Mouse (Mus musculus): ENCODE measurements around the gene Dlgap5. TPM values are rescaled to one million over a fixed set of nuclear protein-coding genes. Genes with fewer than 3 reads are reported as not detected.

Gene Dlgap5
- polyA plus RNA-seq, 1 experiment from 2014 or later, result 35.4 TPM

DNA sequence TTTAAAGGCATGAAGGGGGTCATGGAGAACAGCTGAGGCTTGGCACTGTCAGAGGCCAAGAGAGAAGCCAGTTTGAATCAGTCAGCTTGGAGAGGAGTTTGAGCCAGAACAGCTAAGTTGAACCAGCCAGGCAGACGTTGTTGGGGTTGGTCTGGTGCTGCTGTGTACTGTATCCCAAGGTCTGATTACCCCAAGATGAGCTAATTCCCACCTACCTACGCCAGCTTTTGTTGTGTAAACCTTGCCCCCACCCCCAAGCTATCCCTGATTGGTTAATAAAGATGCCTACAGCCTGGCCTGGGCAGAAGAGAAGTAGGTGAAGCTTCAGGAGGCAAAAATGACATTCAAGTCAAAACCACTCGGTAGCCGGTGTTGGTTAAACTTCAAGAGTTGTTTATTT lies 4.3 kb upstream of the Dlgap5 start:
- H3K4me2 ChIP-seq (replicated peaks), result no peak overlapping the region
- peaks cover 5% of the 10 kb centered on the region for H3K4me1 ChIP-seq (replicated peaks)
- H3K9me3 ChIP-seq, result no peaks in the 10 kb centered on the region
- H3K27me3 ChIP-seq (replicated peaks), result no peaks in the 10 kb centered on the region
- H3K36me3 ChIP-seq, result no peaks in the 10 kb centered on the region
- H3K4me3 ChIP-seq (replicated peaks), result no peak overlapping the region
- no peak overlapping the region for H3K27ac ChIP-seq
- 67% methylated on average over 4 of the region's 4 CpGs for WGBS
- no peak for ATAC-seq
- no peak overlapping the region for H3K9ac ChIP-seq

DNA sequence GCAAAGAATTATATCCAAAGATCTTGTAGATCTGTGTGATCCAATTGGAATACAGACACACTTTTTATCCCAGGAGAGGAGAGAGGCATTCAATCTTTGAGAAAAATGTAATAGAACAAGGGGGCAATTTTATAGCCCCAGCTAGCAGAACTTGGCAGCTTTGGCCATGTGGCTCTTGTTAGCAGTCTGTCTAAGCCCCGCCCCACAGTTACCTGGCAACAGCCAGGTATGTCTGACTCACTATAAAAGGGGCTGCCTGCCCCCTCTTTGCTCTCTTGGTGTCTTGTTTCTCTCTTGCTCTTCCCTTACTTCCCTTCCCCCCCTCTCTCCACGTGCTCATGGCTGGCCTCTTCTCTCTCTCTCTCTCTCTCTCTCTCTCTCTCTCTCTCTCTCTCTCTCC lies 3.4 kb upstream of the Dlgap5 start:
- no peak overlapping the region for H3K9ac ChIP-seq
- H3K4me3 ChIP-seq (replicated peaks), result no peak overlapping the region
- no peaks in the 10 kb centered on the region for H3K9me3 ChIP-seq
- ATAC-seq, result no peak
- H3K36me3 ChIP-seq, result no peaks in the 10 kb centered on the region
- H3K27ac ChIP-seq, result no peak overlapping the region
- H3K4me2 ChIP-seq (replicated peaks), result no peak overlapping the region
- WGBS, result 42% methylated on average over 2 of the region's 2 CpGs
- H3K4me1 ChIP-seq (replicated peaks), result peaks cover 9% of the 10 kb centered on the region
- no peaks in the 10 kb centered on the region for H3K27me3 ChIP-seq (replicated peaks)

DNA sequence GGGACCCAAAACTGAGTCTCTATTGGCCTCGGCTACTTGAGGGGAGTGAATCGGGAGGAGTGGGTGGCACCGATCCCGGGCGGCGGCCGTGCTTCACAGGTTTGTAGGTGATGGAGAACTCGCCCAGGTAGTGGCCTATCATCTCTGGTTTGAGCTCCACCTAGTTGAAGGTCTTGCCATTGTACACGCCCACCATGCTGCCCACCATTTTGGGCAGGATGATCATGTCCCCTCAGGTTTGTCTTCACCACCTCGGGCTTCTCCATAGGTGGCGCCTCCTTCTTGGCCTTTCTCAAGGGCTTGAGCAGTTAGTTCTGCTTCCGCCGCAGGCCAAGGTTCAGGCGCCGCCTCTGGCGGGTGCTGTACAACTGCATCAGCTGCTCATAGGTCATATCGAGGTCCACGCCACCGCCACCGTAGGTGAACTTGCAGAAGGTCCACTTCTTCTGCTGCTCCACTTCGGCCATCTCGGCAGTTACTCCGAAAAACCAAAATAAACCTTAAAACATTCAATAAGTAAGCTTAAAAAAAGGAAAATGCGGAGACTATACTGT lies 1.6 kb upstream of the Dlgap5 start:
- Histone ChIP-seq H3K27ac (no peak overlapping the region), H3K9ac (no peak overlapping the region), H3K4me1 (replicated peaks) (peaks cover 9% of the 10 kb centered on the region), H3K36me3 (0 out of 2 replicates have a peak, but pooled peaks cover under 1% of the 10 kb centered on the region), H3K27me3 (replicated peaks) (no peaks in the 10 kb centered on the region), H3K4me3 (replicated peaks) (no peak overlapping the region), H3K9me3 (no peaks in the 10 kb centered on the region), H3K4me2 (replicated peaks) (no peak overlapping the region)
- ATAC-seq, result no peak
- WGBS, result 93% methylated on average over 24 of the region's 24 CpGs

DNA sequence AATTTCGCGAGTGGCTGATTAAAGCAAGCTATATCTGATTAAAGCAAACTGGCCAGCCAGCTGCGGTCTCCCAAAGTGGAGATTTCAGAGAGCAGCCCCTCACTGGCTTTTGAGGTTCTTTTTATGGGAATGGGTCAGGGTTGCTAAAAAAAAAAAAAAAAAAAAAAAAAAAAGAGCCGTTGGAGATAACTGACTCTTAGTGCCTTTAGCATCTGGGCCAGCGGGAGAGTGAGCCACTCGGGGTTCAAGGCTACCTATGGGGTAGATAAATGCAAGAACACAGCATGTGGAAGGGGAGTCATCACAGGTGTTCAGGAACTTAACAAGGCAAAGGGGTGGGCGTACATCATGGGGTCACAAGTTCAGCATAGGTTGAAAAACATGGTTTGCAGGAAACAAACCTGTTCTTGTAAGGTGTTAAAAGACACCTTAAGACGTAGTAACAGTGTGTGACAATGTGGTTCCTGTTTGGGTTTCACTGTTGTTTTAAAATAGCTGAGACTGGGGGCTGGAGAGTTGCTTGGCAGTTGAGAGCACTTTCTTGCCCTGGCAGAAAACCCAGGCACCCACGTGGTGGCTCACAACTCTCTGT lies 923 bp upstream of the Dlgap5 start:
- 0 out of 2 replicates have a peak, but pooled peaks cover 3% of the 10 kb centered on the region for H3K36me3 ChIP-seq
- H3K9me3 ChIP-seq, result no peaks in the 10 kb centered on the region
- H3K9ac ChIP-seq, result no peak overlapping the region
- WGBS, result 77% methylated on average over 9 of the region's 9 CpGs
- H3K4me1 ChIP-seq (replicated peaks), result peaks cover 9% of the 10 kb centered on the region
- H3K27ac ChIP-seq, result no peak overlapping the region
- H3K4me2 ChIP-seq (replicated peaks), result no peak overlapping the region
- no peak for ATAC-seq
- H3K4me3 ChIP-seq (replicated peaks), result no peak overlapping the region
- no peaks in the 10 kb centered on the region for H3K27me3 ChIP-seq (replicated peaks)

DNA sequence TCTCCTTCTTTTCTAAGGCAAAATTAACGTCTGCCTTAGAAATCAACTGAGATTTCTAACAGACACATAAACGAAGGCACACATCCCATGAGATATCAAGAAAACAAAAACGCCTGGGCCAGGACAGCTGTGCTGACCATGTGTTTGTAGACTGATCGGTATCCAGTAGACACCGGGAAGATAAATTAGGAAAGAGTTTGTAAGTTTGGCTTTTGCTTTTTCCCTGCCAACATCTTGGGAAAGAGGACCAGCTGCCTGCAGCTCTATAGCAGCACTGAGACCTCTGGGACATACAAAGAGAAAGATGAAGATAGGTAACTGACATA lies 422 bp upstream of the Dlgap5 start:
- H3K9me3 ChIP-seq, result no peaks in the 10 kb centered on the region
- WGBS, result 27% methylated on average over 5 of the region's 5 CpGs
- peaks cover 9% of the 10 kb centered on the region for H3K4me1 ChIP-seq (replicated peaks)
- no peak overlapping the region for H3K27ac ChIP-seq
- H3K36me3 ChIP-seq, result 0 out of 2 replicates have a peak, but pooled peaks cover 3% of the 10 kb centered on the region
- peak overlapping the region; percentile 58 for H3K4me3 ChIP-seq (replicated peaks)
- 0 out of 2 replicates have a peak, but pooled peaks have one; percentile 35 for ATAC-seq
- H3K4me2 ChIP-seq (replicated peaks), result peak overlapping the region; percentile 64
- H3K9ac ChIP-seq, result 0 out of 2 replicates have a peak overlapping the region, but pooled peaks have one; percentile 20
- no peaks in the 10 kb centered on the region for H3K27me3 ChIP-seq (replicated peaks)

DNA sequence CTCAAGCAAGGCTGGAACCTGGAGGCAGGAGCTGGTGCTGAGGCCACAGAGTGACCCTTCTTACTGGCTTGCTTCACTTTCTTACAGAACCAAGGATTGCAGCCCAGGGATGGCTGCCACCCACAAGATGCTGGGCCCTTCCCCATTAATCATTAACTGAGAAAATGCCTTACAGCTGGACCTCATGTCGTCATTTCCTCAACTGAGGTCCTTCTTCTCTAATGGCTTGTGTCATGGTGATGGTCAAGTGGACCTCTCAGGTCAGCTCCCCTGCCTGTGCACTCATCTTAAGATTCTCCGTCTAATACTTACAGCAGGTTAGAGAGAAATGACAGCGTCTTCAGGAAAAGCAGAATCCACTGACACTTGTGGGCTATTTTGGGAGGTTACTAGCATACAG lies 861 bp downstream of the Dlgap5 start:
- no peak overlapping the region for H3K27ac ChIP-seq
- peak overlapping the region; percentile 11; the same call in 1 of the 2 replicates for H3K9ac ChIP-seq
- H3K4me3 ChIP-seq (replicated peaks), result peak overlapping the region; percentile 58
- H3K4me2 ChIP-seq (replicated peaks), result peak overlapping the region; percentile 64
- peaks cover 8% of the 10 kb centered on the region; the same call in 1 of the 2 replicates for H3K36me3 ChIP-seq
- H3K4me1 ChIP-seq (replicated peaks), result peaks cover 9% of the 10 kb centered on the region
- peak; percentile 49 for ATAC-seq
- WGBS, result 21% methylated on average over 3 of the region's 3 CpGs
- H3K27me3 ChIP-seq (replicated peaks), result no peaks in the 10 kb centered on the region
- H3K9me3 ChIP-seq, result no peaks in the 10 kb centered on the region

DNA sequence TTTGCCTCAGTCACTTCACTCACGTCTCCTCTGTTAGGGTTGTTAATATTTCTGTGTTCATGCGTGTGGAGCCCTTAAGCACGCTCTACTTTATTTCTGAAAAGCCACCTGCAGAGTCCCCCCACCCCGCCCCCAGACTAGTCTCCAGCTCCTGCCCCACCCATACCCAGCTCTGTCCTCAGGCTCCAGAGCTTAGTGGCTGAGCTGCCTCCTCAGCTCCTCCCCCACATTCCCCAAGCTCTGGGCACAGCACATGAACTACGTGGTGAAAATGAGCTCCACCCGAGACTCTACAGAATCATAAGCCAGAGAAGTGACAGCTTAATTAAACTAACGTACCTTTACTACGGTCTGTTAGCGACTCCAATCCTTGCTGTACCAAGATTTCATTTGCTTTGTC lies 12.2 kb downstream of the Dlgap5 start:
- no peaks in the 10 kb centered on the region for H3K4me1 ChIP-seq (replicated peaks)

DNA sequence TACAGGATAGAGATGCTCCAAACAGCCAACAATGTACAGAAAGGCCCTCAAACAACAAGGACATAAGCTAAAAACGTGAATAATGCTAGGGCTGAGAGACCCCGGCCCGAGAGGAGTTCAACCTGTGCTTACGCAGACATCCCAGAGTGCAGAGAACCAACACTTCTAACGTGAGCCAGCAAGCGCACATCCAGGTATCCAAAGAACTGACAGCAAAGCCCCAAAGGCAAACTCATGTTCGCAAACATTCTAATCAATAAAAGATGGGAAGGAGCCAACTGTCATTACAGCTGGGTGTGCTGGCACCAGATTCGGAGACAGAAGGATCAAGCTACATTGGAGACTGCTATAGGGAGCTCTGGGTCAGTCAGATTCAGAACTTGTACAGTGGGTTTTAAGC lies 15.5 kb downstream of the Dlgap5 start:
- Histone ChIP-seq H3K36me3 (peaks cover 43% of the 10 kb centered on the region), H3K27ac (no peak overlapping the region), H3K4me2 (replicated peaks) (no peak overlapping the region), H3K27me3 (replicated peaks) (no peaks in the 10 kb centered on the region), H3K4me3 (replicated peaks) (no peak overlapping the region), H3K9ac (no peak overlapping the region), H3K4me1 (replicated peaks) (no peaks in the 10 kb centered on the region), H3K9me3 (no peaks in the 10 kb centered on the region)
- 91% methylated on average over 8 of the region's 8 CpGs for WGBS
- ATAC-seq, result no peak

More for the DNA sequence above, 12.2 kb downstream of the Dlgap5 start:
- no peak overlapping the region for H3K4me3 ChIP-seq (replicated peaks)
- H3K27me3 ChIP-seq (replicated peaks), result no peaks in the 10 kb centered on the region
- H3K4me2 ChIP-seq (replicated peaks), result no peak overlapping the region
- 82% methylated on average over 9 of the region's 9 CpGs for WGBS
- no peak; the same call in 1 of the 2 replicates for ATAC-seq
- H3K9me3 ChIP-seq, result no peaks in the 10 kb centered on the region
- H3K27ac ChIP-seq, result no peak overlapping the region
- peaks cover 40% of the 10 kb centered on the region for H3K36me3 ChIP-seq
- no peak overlapping the region for H3K9ac ChIP-seq

DNA sequence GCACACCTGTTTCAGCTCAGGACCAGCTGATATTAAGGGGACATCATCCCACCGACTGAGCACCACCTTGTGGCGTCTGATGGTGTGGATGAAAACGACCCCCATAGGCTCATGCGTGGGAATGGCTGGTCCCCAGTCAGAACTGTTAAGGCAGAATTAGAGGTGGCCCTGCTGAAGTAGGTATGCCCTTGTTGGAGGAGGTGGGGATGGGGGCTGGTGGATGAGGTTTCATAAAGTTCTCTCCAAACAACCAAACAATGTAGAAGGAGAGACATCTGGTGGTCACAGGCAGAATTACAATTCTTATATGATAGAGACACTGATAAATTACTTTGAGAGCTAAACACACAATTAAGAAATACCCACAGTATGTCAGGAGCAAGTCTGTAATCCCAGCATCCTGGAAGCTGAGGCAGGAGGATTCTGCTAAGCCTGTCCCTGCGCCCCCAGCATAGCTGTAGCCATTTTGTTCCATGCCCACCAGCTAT lies 22.0 kb downstream of the Dlgap5 start:
- Histone ChIP-seq H3K4me1 (replicated peaks) (no peaks in the 10 kb centered on the region), H3K9ac (no peak overlapping the region), H3K27me3 (replicated peaks) (no peaks in the 10 kb centered on the region), H3K36me3 (peaks cover 49% of the 10 kb centered on the region), H3K4me2 (replicated peaks) (no peak overlapping the region), H3K9me3 (no peaks in the 10 kb centered on the region), H3K27ac (no peak overlapping the region), H3K4me3 (replicated peaks) (no peak overlapping the region)
- peak; percentile 47; the same call in 1 of the 2 replicates for ATAC-seq
- 66% methylated on average over 5 of the region's 5 CpGs for WGBS

DNA sequence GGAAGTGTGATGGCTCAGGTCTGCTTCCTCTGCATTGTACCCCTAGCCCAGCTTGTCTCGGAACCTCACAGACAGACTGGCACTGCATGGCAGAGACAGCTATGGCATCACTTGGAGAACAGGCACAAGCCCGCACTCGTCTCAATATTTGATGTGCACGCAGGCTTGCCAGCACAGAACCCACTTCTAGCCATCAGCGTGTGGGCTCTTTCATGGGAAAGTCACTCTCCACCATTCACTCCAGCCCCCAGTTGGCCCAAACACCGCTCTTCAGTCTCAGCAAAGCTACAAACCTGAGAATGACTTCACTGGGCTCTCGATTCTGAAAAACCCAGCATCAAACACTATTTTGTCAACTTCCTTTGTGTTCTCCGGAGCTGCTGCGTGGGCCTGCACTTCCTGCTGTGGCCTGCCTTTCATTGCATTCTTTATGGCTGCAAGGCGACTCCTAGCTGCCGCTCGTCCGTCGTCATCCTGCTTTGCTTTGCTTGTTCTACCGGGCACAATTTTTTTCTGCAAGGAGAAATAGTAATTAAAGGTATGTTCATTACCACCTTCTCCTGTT lies 22.7 kb downstream of the Dlgap5 start:
- WGBS, result 91% methylated on average over 15 of the region's 15 CpGs
- H3K4me2 ChIP-seq (replicated peaks), result no peak overlapping the region
- no peak overlapping the region for H3K4me3 ChIP-seq (replicated peaks)
- H3K9me3 ChIP-seq, result no peaks in the 10 kb centered on the region
- H3K27ac ChIP-seq, result no peak overlapping the region
- H3K4me1 ChIP-seq (replicated peaks), result no peaks in the 10 kb centered on the region
- H3K9ac ChIP-seq, result no peak overlapping the region
- no peak for ATAC-seq
- peaks cover 51% of the 10 kb centered on the region for H3K36me3 ChIP-seq
- no peaks in the 10 kb centered on the region for H3K27me3 ChIP-seq (replicated peaks)

DNA sequence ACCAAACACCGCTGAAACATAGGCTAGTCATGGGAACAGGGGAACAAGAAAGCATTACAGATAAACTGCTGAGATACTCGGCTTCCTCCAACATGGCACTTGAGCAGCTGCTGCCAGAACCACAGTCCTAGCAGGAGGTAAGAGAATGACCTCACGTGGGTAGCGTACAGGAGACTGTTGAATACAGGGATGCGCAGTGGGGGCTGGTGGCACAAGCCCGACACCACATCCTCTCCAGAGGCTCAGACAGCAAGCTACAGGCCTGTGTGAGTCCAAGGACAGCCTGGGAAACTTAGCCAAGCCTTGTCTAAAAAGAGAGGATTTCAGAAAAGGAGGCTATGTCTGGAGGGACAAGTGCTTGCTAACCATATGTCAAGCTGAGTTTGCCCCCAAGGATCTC lies 23.2 kb downstream of the Dlgap5 start:
- Histone ChIP-seq H3K9me3 (no peaks in the 10 kb centered on the region), H3K36me3 (peaks cover 53% of the 10 kb centered on the region), H3K4me1 (replicated peaks) (no peaks in the 10 kb centered on the region), H3K27ac (no peak overlapping the region), H3K4me2 (replicated peaks) (no peak overlapping the region), H3K9ac (no peak overlapping the region), H3K27me3 (replicated peaks) (no peaks in the 10 kb centered on the region), H3K4me3 (replicated peaks) (no peak overlapping the region)
- WGBS, result 97% methylated on average over 6 of the region's 6 CpGs
- no peak for ATAC-seq

DNA sequence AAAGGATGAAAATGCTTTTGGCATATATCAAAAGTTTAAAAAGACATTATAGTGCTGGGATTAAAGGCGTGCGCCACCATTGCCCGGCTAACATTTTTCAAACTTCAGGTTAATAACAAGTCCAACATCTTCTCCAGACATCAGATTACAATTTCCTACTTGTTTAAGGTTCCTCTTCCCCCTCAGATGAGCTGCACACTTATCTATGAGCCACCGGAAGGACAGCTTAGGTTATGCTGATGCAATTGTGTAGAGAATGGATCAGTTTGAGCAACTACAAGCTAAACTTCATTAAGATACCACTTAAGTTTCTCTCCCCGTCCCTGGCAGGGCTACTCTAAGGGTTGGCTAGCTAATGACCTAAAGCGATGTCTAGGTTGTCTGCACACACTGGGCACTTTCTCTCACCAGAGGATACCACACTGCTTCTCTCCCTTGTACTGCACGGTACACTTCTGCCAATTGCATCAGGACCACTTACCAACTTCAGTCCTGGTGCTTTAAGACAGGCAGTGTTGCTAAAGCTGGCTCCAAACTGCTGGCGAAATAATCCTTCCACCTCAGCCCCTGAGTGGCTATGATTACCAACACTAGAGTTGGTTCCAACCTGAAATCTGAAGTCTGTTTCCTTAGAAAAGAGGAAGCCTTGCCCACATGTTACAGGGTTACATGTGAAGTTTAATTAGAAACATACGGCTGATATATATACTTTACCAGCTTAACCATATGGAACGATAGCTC lies 24.7 kb downstream of the Dlgap5 start:
- H3K4me3 ChIP-seq (replicated peaks), result no peak overlapping the region
- H3K4me2 ChIP-seq (replicated peaks), result no peak overlapping the region
- peaks cover 54% of the 10 kb centered on the region for H3K36me3 ChIP-seq
- ATAC-seq, result no peak
- H3K9ac ChIP-seq, result no peak overlapping the region
- no peaks in the 10 kb centered on the region for H3K4me1 ChIP-seq (replicated peaks)
- H3K27me3 ChIP-seq (replicated peaks), result no peaks in the 10 kb centered on the region
- WGBS, result 95% methylated on average over 10 of the region's 10 CpGs
- H3K9me3 ChIP-seq, result no peaks in the 10 kb centered on the region
- no peak overlapping the region for H3K27ac ChIP-seq
